Mouse (Mus musculus): Measurements from ENCODE around the gene Prss47. TPM values are rescaled to one million over a fixed set of nuclear protein-coding genes. Genes with fewer than 3 reads are reported as not detected.

Gene Prss47
- polyA plus RNA-seq (2016; fragmentation: Nextera tagmentation; extraction: Ambion mirVana): not detected in 2 replicates

DNA sequence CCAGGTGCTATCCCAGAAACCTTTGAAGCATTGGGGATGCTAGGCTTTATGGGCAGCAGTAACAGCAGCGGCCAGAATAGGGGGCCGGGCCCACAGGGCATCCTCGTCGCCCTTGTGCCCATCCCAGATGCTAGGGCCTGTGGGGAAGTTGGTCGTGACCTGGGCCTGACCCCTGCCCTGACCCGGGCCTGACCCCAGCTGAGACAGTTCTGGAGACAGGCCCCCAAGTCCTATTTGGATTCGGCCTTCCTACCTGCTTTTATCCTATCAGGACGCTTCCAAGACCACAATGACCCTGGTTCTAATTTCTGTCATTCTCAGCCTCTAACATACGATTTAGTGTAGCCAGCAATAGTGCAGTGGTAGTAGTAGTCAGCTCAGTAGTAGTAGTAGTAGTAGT is at the start of gene Prss47:
TSS of gene Prss47 (minus strand) at position 101 of the 400 bp plus-strand sequence.
- no peak for ATAC-seq (ENCODE audit: low FRiP score)
- Histone ChIP-seq H3K9me3 (peaks cover 4% of the 10 kb centered on the region; the same call in 1 of the 2 replicates), H3K36me3 (replicated peaks) (no peaks in the 10 kb centered on the region), H3K9ac (no peak within 1 kb of the TSS), H3K4me3 (replicated peaks) (no peak within 1 kb of the TSS), H3K27me3 (no peaks in the 10 kb centered on the region), H3K4me1 (no peaks in the 10 kb centered on the region), H3K27ac (no peak within 1 kb of the TSS), H3K4me2 (no peak within 1 kb of the TSS)
- WGBS: 84% methylated on average over 9 of the region's 9 CpGs

- no peak overlapping the region for H3K4me3 ChIP-seq (replicated peaks)
- no peak for ATAC-seq (ENCODE audit: low FRiP score)
- peaks cover 43% of the 10 kb centered on the region; the same call in 1 of the 2 replicates for H3K9me3 ChIP-seq
- H3K27ac ChIP-seq: no peak overlapping the region
- no peak overlapping the region for H3K4me2 ChIP-seq
- WGBS: 95% methylated on average over 3 of the region's 3 CpGs
- H3K27me3 ChIP-seq: no peaks in the 10 kb centered on the region
- H3K36me3 ChIP-seq (replicated peaks): peaks cover 15% of the 10 kb centered on the region
- no peak overlapping the region for H3K9ac ChIP-seq
- no peaks in the 10 kb centered on the region for H3K4me1 ChIP-seq
Measured at GRCm38 (mm10) chr13:65101232-65101631, 48.7 kb upstream of the Prss47 start.

DNA sequence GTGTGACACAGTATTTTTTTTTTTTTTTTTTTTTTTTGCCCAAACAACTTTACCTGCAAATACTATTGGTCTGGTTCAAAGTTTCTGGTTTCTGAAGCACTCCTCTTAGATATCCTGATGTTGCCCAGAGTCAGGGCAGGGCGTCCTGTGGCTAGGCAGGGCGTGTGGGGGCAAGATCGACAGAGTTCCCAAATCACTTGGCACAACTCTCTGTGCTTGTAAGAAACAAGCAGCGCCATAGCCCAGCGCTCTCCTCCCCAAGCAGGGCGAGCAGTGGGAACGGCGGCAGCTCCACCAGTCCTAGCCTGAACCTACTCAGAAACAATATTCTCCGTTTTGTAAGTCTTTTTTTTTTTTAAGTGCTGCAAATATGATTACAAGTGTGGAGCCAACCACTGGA is 48.1 kb upstream of the Prss47 start:
- Histone ChIP-seq H3K9ac (no peak overlapping the region), H3K9me3 (peaks cover 39% of the 10 kb centered on the region; the same call in 1 of the 2 replicates), H3K27ac (no peak overlapping the region), H3K4me3 (replicated peaks) (no peak overlapping the region), H3K4me1 (no peaks in the 10 kb centered on the region), H3K27me3 (no peaks in the 10 kb centered on the region), H3K36me3 (replicated peaks) (peaks cover 12% of the 10 kb centered on the region), H3K4me2 (no peak overlapping the region)
- no peak for ATAC-seq (ENCODE audit: low FRiP score)
- 94% methylated on average over 9 of the region's 9 CpGs for WGBS

GRCm38 (mm10) chr13:65097018-65097417 is 44.5 kb upstream of the Prss47 start:
- no peak for ATAC-seq (ENCODE audit: low FRiP score)
- no peak overlapping the region for H3K4me3 ChIP-seq (replicated peaks)
- peaks cover 20% of the 10 kb centered on the region; the same call in 1 of the 2 replicates for H3K9me3 ChIP-seq
- no peaks in the 10 kb centered on the region for H3K27me3 ChIP-seq
- no peaks in the 10 kb centered on the region for H3K4me1 ChIP-seq
- H3K27ac ChIP-seq: no peak overlapping the region
- no peak overlapping the region for H3K4me2 ChIP-seq
- no peak overlapping the region for H3K9ac ChIP-seq
- H3K36me3 ChIP-seq (replicated peaks): peaks cover 12% of the 10 kb centered on the region

DNA sequence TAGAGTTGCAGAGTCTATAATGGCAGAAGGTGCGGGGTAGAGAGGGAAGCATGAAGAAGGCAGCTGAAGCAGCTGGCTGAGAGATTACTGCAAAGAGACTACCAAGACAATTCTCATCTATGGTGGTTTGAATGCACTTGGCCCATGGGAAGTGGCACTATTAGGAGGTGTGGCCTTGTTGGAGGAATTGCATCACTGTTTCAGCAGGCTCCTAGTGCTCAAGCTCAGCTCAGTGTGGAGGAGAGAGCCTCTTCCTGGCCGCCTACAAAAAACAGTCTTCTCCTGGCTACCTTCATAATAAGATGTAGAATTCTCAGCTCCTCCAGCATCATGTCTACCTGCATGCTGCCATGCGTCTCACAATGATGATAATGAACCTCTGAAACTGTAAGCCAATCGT is 43.4 kb upstream of the Prss47 start:
- H3K27me3 ChIP-seq: no peaks in the 10 kb centered on the region
- ATAC-seq (ENCODE audit: low FRiP score): no peak
- H3K9me3 ChIP-seq: peaks cover 15% of the 10 kb centered on the region; the same call in 1 of the 2 replicates
- no peak overlapping the region for H3K27ac ChIP-seq
- WGBS: 93% methylated on average over 4 of the region's 4 CpGs
- H3K36me3 ChIP-seq (replicated peaks): peaks cover 15% of the 10 kb centered on the region
- H3K4me2 ChIP-seq: no peak overlapping the region
- H3K9ac ChIP-seq: no peak overlapping the region
- H3K4me3 ChIP-seq (replicated peaks): no peak overlapping the region
- no peaks in the 10 kb centered on the region for H3K4me1 ChIP-seq

DNA sequence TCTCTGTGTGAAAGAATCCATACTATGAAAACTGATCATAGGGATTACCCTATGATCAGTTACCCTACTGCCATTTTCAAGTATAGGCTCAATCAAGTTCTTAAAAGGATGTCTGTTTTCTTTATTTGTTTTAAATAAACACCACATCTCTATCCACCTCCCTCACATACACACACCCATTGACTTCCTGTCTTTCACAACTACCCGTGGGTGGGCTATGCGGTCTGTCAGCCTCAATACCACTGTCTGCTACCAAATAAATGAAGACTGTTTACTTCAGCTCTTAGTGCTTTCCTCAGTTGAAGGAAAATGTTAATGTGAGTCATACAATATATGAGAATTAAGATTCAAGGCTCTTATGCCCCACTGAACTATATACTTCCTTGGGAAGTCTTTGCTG is 17.4 kb upstream of the Prss47 start:
- WGBS: 94% methylated on average over 2 of the region's 2 CpGs

GRCm38 (mm10) chr13:65035057-65035456 is 17.5 kb downstream of the Prss47 start:
- Histone ChIP-seq H3K9ac (no peak overlapping the region), H3K27me3 (no peaks in the 10 kb centered on the region), H3K4me1 (no peaks in the 10 kb centered on the region), H3K9me3 (no peaks in the 10 kb centered on the region), H3K36me3 (replicated peaks) (no peaks in the 10 kb centered on the region), H3K4me3 (replicated peaks) (no peak overlapping the region), H3K27ac (no peak overlapping the region), H3K4me2 (no peak overlapping the region)
- 71% methylated on average over 4 of the region's 4 CpGs for WGBS
- no peak for ATAC-seq (ENCODE audit: low FRiP score)

More for the DNA sequence above, 17.4 kb upstream of the Prss47 start:
- Histone ChIP-seq H3K36me3 (replicated peaks) (peaks cover 13% of the 10 kb centered on the region), H3K27me3 (no peaks in the 10 kb centered on the region), H3K9ac (no peak overlapping the region), H3K4me2 (no peak overlapping the region), H3K4me1 (no peaks in the 10 kb centered on the region), H3K9me3 (no peaks in the 10 kb centered on the region), H3K4me3 (replicated peaks) (no peak overlapping the region), H3K27ac (no peak overlapping the region)
- ATAC-seq (ENCODE audit: low FRiP score): no peak

- H3K4me2 ChIP-seq: no peak within 1 kb of the TSS
- H3K27me3 ChIP-seq: no peaks in the 10 kb centered on the region
- no peaks in the 10 kb centered on the region for H3K4me1 ChIP-seq
- no peaks in the 10 kb centered on the region for H3K9me3 ChIP-seq
- H3K27ac ChIP-seq: no peak within 1 kb of the TSS
- ATAC-seq (ENCODE audit: low FRiP score): no peak
- H3K9ac ChIP-seq: no peak within 1 kb of the TSS
- H3K4me3 ChIP-seq (replicated peaks): no peak within 1 kb of the TSS
- no peaks in the 10 kb centered on the region for H3K36me3 ChIP-seq (replicated peaks)
Measured at GRCm38 (mm10) chr13:65032758-65033157, 19.8 kb downstream of the Prss47 start, which contains the start of gene Spata31d1c. Gene Spata31d1c, plus strand, starts transcription at chr13:65033058.

DNA sequence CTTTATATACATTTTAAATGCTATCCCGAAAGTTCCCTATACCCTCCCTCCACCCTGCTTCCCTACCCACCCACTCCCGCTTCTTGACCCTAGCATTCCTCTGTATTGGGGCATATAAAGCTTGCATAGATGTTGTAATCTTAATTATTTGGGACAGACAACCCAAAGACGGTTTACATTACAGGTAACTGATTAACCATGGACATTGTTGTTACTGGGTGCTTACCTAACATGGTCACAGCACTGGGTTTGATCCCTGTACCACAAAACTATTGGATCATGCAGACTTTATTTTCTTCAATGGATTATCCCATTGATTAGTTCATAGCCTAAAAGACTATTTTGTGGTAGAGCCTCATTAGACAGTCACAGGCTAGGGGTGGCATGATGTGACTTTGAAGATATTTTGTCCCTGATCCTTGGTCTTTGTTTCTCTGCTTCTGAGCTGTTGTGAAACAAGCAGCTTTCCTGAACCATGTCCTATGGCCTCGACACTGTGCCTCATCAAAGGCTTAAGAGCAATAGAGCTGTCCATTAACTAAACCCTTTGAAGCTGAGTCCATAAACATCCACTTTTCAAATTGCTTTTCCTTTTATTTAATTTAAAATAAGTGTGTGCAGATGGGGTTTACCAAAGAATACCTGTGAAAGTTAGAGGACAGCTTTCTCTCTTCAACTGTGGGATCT is 41.4 kb downstream of the Prss47 start:
- no peaks in the 10 kb centered on the region for H3K9me3 ChIP-seq
- no peaks in the 10 kb centered on the region for H3K27me3 ChIP-seq
- no peak overlapping the region for H3K4me2 ChIP-seq
- no peaks in the 10 kb centered on the region for H3K4me1 ChIP-seq
- H3K4me3 ChIP-seq (replicated peaks): no peak overlapping the region
- no peak overlapping the region for H3K9ac ChIP-seq
- H3K36me3 ChIP-seq (replicated peaks): no peaks in the 10 kb centered on the region
- ATAC-seq (ENCODE audit: low FRiP score): no peak
- WGBS: 60% methylated on average over 4 of the region's 4 CpGs
- no peak overlapping the region for H3K27ac ChIP-seq

DNA sequence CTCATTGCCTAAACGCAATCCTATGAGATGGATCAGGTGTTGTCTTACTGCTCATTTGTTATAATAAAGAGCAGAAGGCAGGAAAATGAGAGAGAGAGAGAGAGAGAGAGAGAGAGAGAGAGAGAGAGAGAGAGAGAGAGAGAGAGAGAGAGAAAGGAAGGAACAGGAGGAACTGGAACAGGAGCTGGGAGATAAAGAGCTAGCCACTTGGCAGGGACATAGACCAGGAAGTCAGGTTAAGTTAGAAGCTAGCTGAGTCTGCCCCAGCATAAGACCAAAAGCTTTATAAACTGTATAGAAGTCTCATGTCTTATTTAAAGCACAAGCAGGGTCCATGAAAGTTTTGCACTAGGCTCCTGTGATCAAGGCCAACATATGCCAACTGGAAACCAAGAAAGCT is 44.6 kb downstream of the Prss47 start:
- no peaks in the 10 kb centered on the region for H3K9me3 ChIP-seq
- no peaks in the 10 kb centered on the region for H3K4me1 ChIP-seq
- H3K27me3 ChIP-seq: no peaks in the 10 kb centered on the region
- no peak overlapping the region for H3K9ac ChIP-seq
- no peak for ATAC-seq (ENCODE audit: low FRiP score)
- WGBS: 65% methylated on average over 1 of the region's 1 CpGs
- H3K36me3 ChIP-seq (replicated peaks): no peaks in the 10 kb centered on the region
- no peak overlapping the region for H3K27ac ChIP-seq
- no peak overlapping the region for H3K4me2 ChIP-seq
- H3K4me3 ChIP-seq (replicated peaks): no peak overlapping the region

DNA sequence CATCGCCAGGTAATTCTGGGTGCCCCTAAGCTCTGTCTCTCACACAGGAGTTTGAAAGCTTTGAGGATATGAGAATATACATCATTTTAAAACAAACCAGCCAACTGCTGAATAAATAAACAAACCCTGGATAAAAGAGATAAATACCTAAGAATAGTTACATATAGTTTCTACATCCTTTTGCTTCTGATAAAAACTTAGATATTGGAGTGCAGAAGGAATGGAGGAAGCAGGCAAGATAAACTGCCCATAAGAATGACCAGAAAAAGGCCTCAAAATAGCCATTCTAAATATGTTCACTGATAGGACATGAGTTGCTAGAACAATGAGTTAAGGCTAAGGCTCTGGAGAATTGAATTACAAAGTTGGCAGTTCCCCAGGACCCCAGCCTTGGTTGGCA is 45.8 kb downstream of the Prss47 start:
- no peak overlapping the region for H3K4me2 ChIP-seq
- no peaks in the 10 kb centered on the region for H3K36me3 ChIP-seq (replicated peaks)
- ATAC-seq (ENCODE audit: low FRiP score): no peak
- no peaks in the 10 kb centered on the region for H3K4me1 ChIP-seq
- H3K9me3 ChIP-seq: no peaks in the 10 kb centered on the region
- 94% methylated on average over 1 of the region's 1 CpGs for WGBS
- no peak overlapping the region for H3K9ac ChIP-seq
- no peaks in the 10 kb centered on the region for H3K27me3 ChIP-seq
- no peak overlapping the region for H3K27ac ChIP-seq
- no peak overlapping the region for H3K4me3 ChIP-seq (replicated peaks)

- no peaks in the 10 kb centered on the region for H3K4me1 ChIP-seq
Measured at GRCm38 (mm10) chr13:65005414-65005813, 47.1 kb downstream of the Prss47 start.

More at GRCm38 (mm10) chr13:65005414-65005813, 47.1 kb downstream of the Prss47 start:
- Histone ChIP-seq H3K4me2 (no peak overlapping the region), H3K27me3 (no peaks in the 10 kb centered on the region), H3K27ac (no peak overlapping the region), H3K9me3 (no peaks in the 10 kb centered on the region), H3K36me3 (replicated peaks) (no peaks in the 10 kb centered on the region), H3K9ac (no peak overlapping the region), H3K4me3 (replicated peaks) (no peak overlapping the region)
- no peak for ATAC-seq (ENCODE audit: low FRiP score)

Measured in forebrain, embryonic 12.5 days (tissue).